Mouse (Mus musculus) C2C12 (cell line): ENCODE data around the gene Nek4. TPM values are rescaled to one million over a fixed set of nuclear protein-coding genes. Genes with fewer than 3 reads are reported as not detected.

Source experiments
- H3K27me3 ChIP-seq: one replicate; pipeline ENCODE4 v1.6.1; 2011; ENCODE audit not compliant: control insufficient read depth, insufficient read depth, insufficient read length
- H3K36me3 ChIP-seq: one replicate; pipeline ENCODE4 v1.6.1; 2011; ENCODE audit not compliant: control insufficient read depth, insufficient read depth
- H3K4me3 ChIP-seq: one replicate; pipeline ENCODE4 v1.5.1; 2011; ENCODE audit warnings: mild to moderate bottlenecking, control low read depth; ENCODE audit not compliant: poor library complexity, insufficient read depth, severe bottlenecking
- H3K79me2 ChIP-seq: one replicate; pipeline ENCODE4 v1.6.1; 2011; ENCODE audit not compliant: control insufficient read depth, insufficient read depth
- H3K79me3 ChIP-seq: one replicate; pipeline ENCODE4 v1.6.1; 2011; ENCODE audit warnings: low read depth, control low read depth
- H3ac ChIP-seq: one replicate; pipeline ENCODE3; 2011; ENCODE audit warnings: low read depth; ENCODE audit not compliant: control insufficient read depth, insufficient read length
- CEBPB ChIP-seq: IDR thresholded peaks from one replicate; pipeline ENCODE4 v1.6.1; 2011; ENCODE audit warnings: low read depth, mild to moderate bottlenecking, control low read depth, moderate library complexity
- CTCF ChIP-seq: IDR thresholded peaks from one replicate; pipeline ENCODE4 v1.5.1; 2011; ENCODE audit not compliant: control insufficient read depth, insufficient read depth, insufficient read length
- FOSL1 ChIP-seq: IDR thresholded peaks from one replicate; pipeline ENCODE4 v1.8.0; 2011; ENCODE audit warnings: mild to moderate bottlenecking, low read length; ENCODE audit not compliant: poor library complexity, insufficient read depth, severe bottlenecking
- MAX ChIP-seq: IDR thresholded peaks from one replicate; pipeline ENCODE4 v1.6.1; 2011; ENCODE audit warnings: mild to moderate bottlenecking, control low read depth
- MYOD1 ChIP-seq: IDR thresholded peaks from one replicate; pipeline ENCODE4 v1.6.1; 2011; ENCODE audit warnings: low read depth; ENCODE audit not compliant: control insufficient read depth, insufficient read length
- MYOG ChIP-seq: IDR thresholded peaks from one replicate; pipeline ENCODE4 v1.6.1; 2011; ENCODE audit not compliant: control insufficient read depth, insufficient read length; ENCODE audit errors: extremely low read depth
- USF1 ChIP-seq: IDR thresholded peaks from one replicate; pipeline ENCODE4 v1.6.1; 2011; ENCODE audit warnings: low read depth, mild to moderate bottlenecking, control low read depth, moderate library complexity
- polyA plus RNA-seq: library from polyadenylated mRNA; unstranded; fragments of >200 nt; fragmentation: generic; extraction: Trizol; gene quantifications from one replicate; pipeline ENCODE4 v1.2.1, GENCODE M21; 2012; ENCODE audit warnings: missing spikeins

The Nek4 gene
- polyA plus RNA-seq, 1 experiment = 4.2 TPM

GRCm38 (mm10) chr14:30907814-30908265 lies 43.3 kb upstream of the Nek4 start:
- H3K79me3 ChIP-seq = no peaks in the 10 kb centered on the region
- H3K79me2 ChIP-seq = no peaks in the 10 kb centered on the region
- H3ac ChIP-seq = no peak overlapping the region
- no peaks in the 10 kb centered on the region for H3K27me3 ChIP-seq
- H3K4me3 ChIP-seq = no peak overlapping the region
- H3K36me3 ChIP-seq = no peaks in the 10 kb centered on the region
- TF ChIP-seq CEBPB (no peak), MYOD1 (no peak), MYOG (no peak), MAX (no peak), CTCF (no peak), FOSL1 (no peak), USF1 (no peak)

DNA sequence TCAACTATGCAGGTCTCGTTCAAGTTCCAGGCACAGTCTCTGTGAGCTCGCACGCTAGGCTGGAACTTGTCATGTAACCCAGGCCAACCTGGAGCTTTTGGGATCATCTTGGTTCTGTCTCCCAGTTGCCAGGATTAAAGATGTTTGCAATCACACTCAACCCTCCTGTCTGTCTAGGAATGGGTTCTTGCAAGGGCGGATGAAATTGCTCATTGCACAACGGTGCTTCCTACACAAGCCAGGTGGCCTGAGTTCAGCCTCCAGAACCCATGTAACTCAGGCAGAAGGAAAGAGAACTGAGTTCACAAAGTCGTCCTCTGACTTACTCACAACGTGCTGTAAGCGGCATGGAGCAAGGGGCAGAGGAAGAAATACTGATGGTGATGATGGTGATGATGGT lies 40.0 kb upstream of the Nek4 start:
- Histone ChIP-seq H3K27me3 (no peaks in the 10 kb centered on the region), H3K4me3 (no peak overlapping the region), H3K79me3 (no peaks in the 10 kb centered on the region), H3K79me2 (no peaks in the 10 kb centered on the region), H3ac (no peak overlapping the region), H3K36me3 (no peaks in the 10 kb centered on the region)
- no peak for TF ChIP-seq CEBPB
- no peak for TF ChIP-seq MAX
- TF ChIP-seq FOSL1 = no peak
- no peak for TF ChIP-seq CTCF
- no peak for TF ChIP-seq USF1
- no peak for TF ChIP-seq MYOD1

- Histone ChIP-seq H3K27me3 (no peaks in the 10 kb centered on the region), H3K4me3 (no peak overlapping the region), H3ac (no peak overlapping the region), H3K36me3 (no peaks in the 10 kb centered on the region), H3K79me2 (no peaks in the 10 kb centered on the region), H3K79me3 (no peaks in the 10 kb centered on the region)
- TF ChIP-seq CTCF (no peak), USF1 (no peak), MYOD1 (no peak), MAX (no peak), FOSL1 (no peak), MYOG (no peak), CEBPB (no peak)
These were observed 38.5 kb upstream of the Nek4 start for GRCm38 (mm10) chr14:30912641-30913040.

DNA sequence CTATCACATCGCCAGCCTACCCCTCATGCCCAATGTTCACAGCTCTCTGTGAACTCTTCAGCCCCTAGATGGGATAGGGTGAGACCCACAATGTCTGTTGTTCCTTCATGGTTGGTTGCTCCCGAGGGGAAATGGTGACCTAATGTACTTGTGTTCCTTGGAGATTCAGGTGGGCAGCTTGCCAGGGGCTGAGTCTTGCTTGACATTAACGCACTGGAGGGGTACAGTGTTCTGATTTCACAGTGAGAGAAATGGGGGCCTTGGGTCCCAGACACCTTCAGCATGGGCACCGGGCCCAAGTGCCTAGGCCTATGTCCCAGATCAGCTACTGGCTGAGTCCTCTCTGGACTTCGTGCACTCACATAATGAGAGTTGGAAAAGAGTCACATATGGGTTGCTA lies 37.8 kb upstream of the Nek4 start:
- Histone ChIP-seq H3ac (no peak overlapping the region), H3K79me3 (no peaks in the 10 kb centered on the region), H3K4me3 (no peak overlapping the region), H3K27me3 (no peaks in the 10 kb centered on the region), H3K79me2 (no peaks in the 10 kb centered on the region), H3K36me3 (no peaks in the 10 kb centered on the region)
- TF ChIP-seq CEBPB (no peak), MYOG (no peak), CTCF (no peak), MYOD1 (no peak), USF1 (no peak), FOSL1 (no peak), MAX (no peak)

DNA sequence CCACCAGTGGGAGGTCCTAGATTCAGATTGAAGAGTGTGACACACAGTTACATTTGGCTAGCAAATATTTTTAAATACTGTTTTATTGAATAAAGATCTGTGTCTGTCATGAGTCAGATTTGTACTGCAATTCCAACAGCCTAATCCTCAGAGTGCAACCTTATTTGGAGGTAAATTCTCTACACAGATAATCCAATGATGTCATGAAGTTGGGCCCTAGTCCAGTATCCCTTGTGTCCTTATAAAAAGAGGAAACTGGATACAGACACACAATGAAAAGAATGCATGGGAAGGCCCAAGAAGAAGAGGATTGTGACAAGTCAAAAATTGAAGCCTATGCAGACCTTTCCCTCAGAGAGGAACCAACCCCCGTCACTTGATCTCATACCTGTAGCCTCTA lies 34.7 kb upstream of the Nek4 start:
- Histone ChIP-seq H3K79me3 (no peaks in the 10 kb centered on the region), H3K79me2 (no peaks in the 10 kb centered on the region), H3K4me3 (no peak overlapping the region), H3K36me3 (no peaks in the 10 kb centered on the region), H3ac (no peak overlapping the region), H3K27me3 (no peaks in the 10 kb centered on the region)
- TF ChIP-seq MYOD1 (no peak), CTCF (no peak), FOSL1 (no peak), USF1 (no peak), MAX (no peak), CEBPB (no peak), MYOG (no peak)

DNA sequence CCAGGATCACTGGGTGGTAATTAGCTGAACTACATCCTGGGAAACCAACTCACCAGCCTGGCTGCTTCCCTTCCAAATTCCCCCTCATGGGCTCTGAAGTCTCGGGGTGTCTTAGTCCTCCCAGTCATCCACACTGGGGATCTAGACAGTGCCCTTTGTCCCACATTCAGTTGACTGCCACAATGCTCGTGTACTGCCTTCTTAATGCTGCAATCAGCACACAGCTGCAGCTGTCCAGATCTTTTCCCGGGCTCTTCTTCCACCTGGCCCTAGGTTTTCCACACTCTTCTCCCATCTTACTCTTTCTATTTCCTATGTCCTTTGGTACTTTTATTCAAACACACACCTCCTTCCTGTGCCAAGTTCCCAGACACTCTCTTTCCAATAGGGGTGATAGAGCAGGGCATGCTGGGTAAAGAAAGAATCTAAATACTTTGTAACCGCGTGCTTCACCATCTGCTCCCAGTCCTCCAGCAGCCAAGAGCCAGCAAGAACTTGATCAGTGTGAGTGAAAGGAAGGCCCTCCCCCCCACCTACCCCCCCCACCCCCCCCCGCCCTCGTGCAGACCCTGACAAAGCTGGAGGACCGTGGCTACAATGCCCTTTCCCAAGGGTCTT lies 29.0 kb upstream of the Nek4 start:
- H3K36me3 ChIP-seq = no peaks in the 10 kb centered on the region
- no peaks in the 10 kb centered on the region for H3K79me2 ChIP-seq
- no peak overlapping the region for H3K4me3 ChIP-seq
- TF ChIP-seq MYOD1 (no peak), USF1 (no peak), MYOG (no peak), FOSL1 (no peak), CTCF (no peak), MAX (no peak), CEBPB (no peak)
- H3K79me3 ChIP-seq = no peaks in the 10 kb centered on the region
- no peak overlapping the region for H3ac ChIP-seq
- no peaks in the 10 kb centered on the region for H3K27me3 ChIP-seq
